Mouse (Mus musculus) liver, embryonic 16.5 days (tissue): ENCODE results near the gene Mical2. TPM values are rescaled to one million over a fixed set of nuclear protein-coding genes. Genes with fewer than 3 reads are reported as not detected.

ENCODE experiments used
- ATAC-seq: fragments of 200-750 bp; cut with Nextera tagmentation; 2 replicates; pipeline ENCODE4 v1.8.0; 2017; ENCODE audit warnings: low read depth, mild to moderate bottlenecking, moderate number of reproducible peaks, moderate library complexity
- H3K27ac ChIP-seq: fragments of 300-500 bp; sonication (generic); 2 replicates; pipeline ENCODE4 v1.5.1; 2014; ENCODE audit warnings: mild to moderate bottlenecking, low read length
- H3K27me3 ChIP-seq: fragments of 300-500 bp; sonication (generic); 2 replicates; pipeline ENCODE4 v1.6.1; 2014; ENCODE audit warnings: low read depth, low read length, mixed read lengths; ENCODE audit not compliant: control insufficient read depth, insufficient read depth
- H3K36me3 ChIP-seq: fragments of 300-500 bp; sonication (generic); 2 replicates; pipeline ENCODE4 v1.6.1; 2014; ENCODE audit warnings: mild to moderate bottlenecking; ENCODE audit not compliant: control insufficient read depth, insufficient read depth
- H3K4me1 ChIP-seq: fragments of 300-500 bp; sonication (generic); 2 replicates; pipeline ENCODE4 v1.6.1; 2014; ENCODE audit warnings: low read depth, low read length, mixed read lengths; ENCODE audit not compliant: control insufficient read depth
- H3K4me2 ChIP-seq: fragments of 300-500 bp; sonication (generic); 2 replicates; pipeline ENCODE4 v1.6.1; 2014; ENCODE audit warnings: low read depth, low read length, mixed read lengths
- H3K4me3 ChIP-seq: fragments of 300-500 bp; sonication (generic); 2 replicates; pipeline ENCODE4 v1.5.1; 2014; ENCODE audit warnings: low read depth, mild to moderate bottlenecking, low read length
- H3K9ac ChIP-seq: fragments of 300-500 bp; sonication (generic); 2 replicates; pipeline ENCODE4 v1.6.1; 2014; ENCODE audit warnings: low read depth, low read length
- H3K9me3 ChIP-seq: fragments of 300-500 bp; sonication (generic); replicated peaks from 2 replicates; pipeline ENCODE4 v1.6.1; 2016; ENCODE audit warnings: low read length; ENCODE audit not compliant: control insufficient read depth
- WGBS: fragments of 180-500 bp; shearing (Covaris S2); extraction: QIAGEN DNeasy Blood & Tissue Kit; methylation state at CpG from one replicate; pipeline ENCODE4 v1.1.7; 2014; ENCODE audit not compliant: insufficient replicate concordance; 5-methylcytosine and 5-hydroxymethylcytosine counted together
- polyA plus RNA-seq: library from polyadenylated mRNA; unstranded; fragments of >200 nt; fragmentation: Nextera tagmentation; extraction: Ambion mirVana; gene quantifications from 2 replicates; pipeline ENCODE4 v1.2.1, GENCODE M21; 2015

Gene Mical2
- polyA plus RNA-seq, 1 experiment from 2014 or later = 1.9 TPM

- Histone ChIP-seq H3K4me2 (no peak overlapping the region), H3K4me3 (no peak overlapping the region), H3K9ac (no peak overlapping the region), H3K4me1 (no peaks in the 10 kb centered on the region; the same call in 1 of the 2 replicates), H3K27me3 (no peaks in the 10 kb centered on the region), H3K27ac (no peak overlapping the region), H3K36me3 (no peaks in the 10 kb centered on the region), H3K9me3 (no peaks in the 10 kb centered on the region)
- no peak for ATAC-seq
- whole genome bisulfite sequencing = 34% methylated on average over 4 of the region's 4 CpGs
Measured at GRCm38 (mm10) chr7:112258338-112258903, 32.8 kb downstream of the Mical2 start.

- Histone ChIP-seq H3K4me3 (no peak overlapping the region), H3K27ac (no peak overlapping the region), H3K4me2 (no peak overlapping the region), H3K9ac (no peak overlapping the region), H3K27me3 (no peaks in the 10 kb centered on the region), H3K4me1 (no peaks in the 10 kb centered on the region; the same call in 1 of the 2 replicates), H3K9me3 (no peaks in the 10 kb centered on the region), H3K36me3 (no peaks in the 10 kb centered on the region)
- no peak for ATAC-seq
- WGBS = 67% methylated on average over 4 of the region's 4 CpGs
Measured at GRCm38 (mm10) chr7:112259286-112259685, 33.6 kb downstream of the Mical2 start.

- Histone ChIP-seq H3K4me3 (no peak overlapping the region), H3K27me3 (no peaks in the 10 kb centered on the region), H3K27ac (no peak overlapping the region), H3K4me2 (no peak overlapping the region), H3K9ac (no peak overlapping the region), H3K36me3 (no peaks in the 10 kb centered on the region), H3K9me3 (no peaks in the 10 kb centered on the region), H3K4me1 (no peaks in the 10 kb centered on the region; the same call in 1 of the 2 replicates)
- no peak for ATAC-seq
- 70% methylated on average over 5 of the region's 5 CpGs for WGBS
Measured at GRCm38 (mm10) chr7:112261121-112261520, 35.5 kb downstream of the Mical2 start.

- Histone ChIP-seq H3K9me3 (no peaks in the 10 kb centered on the region), H3K27ac (no peak overlapping the region), H3K4me1 (no peaks in the 10 kb centered on the region; the same call in 1 of the 2 replicates), H3K4me3 (no peak overlapping the region), H3K9ac (no peak overlapping the region), H3K27me3 (no peaks in the 10 kb centered on the region), H3K36me3 (no peaks in the 10 kb centered on the region), H3K4me2 (no peak overlapping the region)
- ATAC-seq = no peak
- WGBS = 48% methylated on average over 5 of the region's 5 CpGs
Measured at GRCm38 (mm10) chr7:112267266-112267665, 41.6 kb downstream of the Mical2 start.

- H3K4me1 ChIP-seq = no peaks in the 10 kb centered on the region; the same call in 1 of the 2 replicates
- no peak overlapping the region for H3K27ac ChIP-seq
- ATAC-seq = no peak
- no peaks in the 10 kb centered on the region for H3K9me3 ChIP-seq
- H3K4me2 ChIP-seq = no peak overlapping the region
- H3K4me3 ChIP-seq = no peak overlapping the region
- 61% methylated on average over 15 of the region's 15 CpGs for WGBS
- H3K9ac ChIP-seq = no peak overlapping the region
- no peaks in the 10 kb centered on the region for H3K36me3 ChIP-seq
- H3K27me3 ChIP-seq = no peaks in the 10 kb centered on the region
Measured at GRCm38 (mm10) chr7:112268761-112269425, 43.2 kb downstream of the Mical2 start.

- H3K9ac ChIP-seq = no peak overlapping the region
- H3K4me2 ChIP-seq = no peak overlapping the region
- H3K27me3 ChIP-seq = no peaks in the 10 kb centered on the region
- H3K4me3 ChIP-seq = no peak overlapping the region
- H3K27ac ChIP-seq = peak overlapping the region; percentile 14; the same call in 1 of the 2 replicates
- 50% methylated on average over 5 of the region's 5 CpGs for WGBS
- H3K9me3 ChIP-seq = no peaks in the 10 kb centered on the region
- H3K36me3 ChIP-seq = no peaks in the 10 kb centered on the region
- ATAC-seq = peak; percentile 79
- no peaks in the 10 kb centered on the region; the same call in 1 of the 2 replicates for H3K4me1 ChIP-seq
Measured at GRCm38 (mm10) chr7:112270870-112271269, 45.2 kb downstream of the Mical2 start.

- no peak overlapping the region for H3K4me3 ChIP-seq
- WGBS = 58% methylated on average over 3 of the region's 3 CpGs
- H3K27me3 ChIP-seq = no peaks in the 10 kb centered on the region
- no peak overlapping the region for H3K27ac ChIP-seq
- H3K9me3 ChIP-seq = no peaks in the 10 kb centered on the region
- H3K9ac ChIP-seq = no peak overlapping the region
- no peak for ATAC-seq
- H3K4me2 ChIP-seq = no peak overlapping the region
- no peaks in the 10 kb centered on the region for H3K36me3 ChIP-seq
- peaks cover 4% of the 10 kb centered on the region for H3K4me1 ChIP-seq
Measured at GRCm38 (mm10) chr7:112271627-112272026, 46.0 kb downstream of the Mical2 start.

GRCm38 (mm10) chr7:112272692-112273091 is 47.0 kb downstream of the Mical2 start:
- no peak for ATAC-seq
- no peak overlapping the region for H3K9ac ChIP-seq
- H3K4me1 ChIP-seq = peaks cover 6% of the 10 kb centered on the region
- no peaks in the 10 kb centered on the region for H3K9me3 ChIP-seq
- H3K27me3 ChIP-seq = no peaks in the 10 kb centered on the region
- H3K4me3 ChIP-seq = no peak overlapping the region
- 74% methylated on average over 5 of the region's 5 CpGs for WGBS
- H3K36me3 ChIP-seq = no peaks in the 10 kb centered on the region
- H3K27ac ChIP-seq = no peak overlapping the region
- no peak overlapping the region for H3K4me2 ChIP-seq

GRCm38 (mm10) chr7:112273451-112273850 is 47.8 kb downstream of the Mical2 start:
- 67% methylated on average over 6 of the region's 6 CpGs for WGBS
- Histone ChIP-seq H3K4me3 (no peak overlapping the region), H3K27me3 (no peaks in the 10 kb centered on the region), H3K4me1 (peaks cover 6% of the 10 kb centered on the region), H3K9me3 (no peaks in the 10 kb centered on the region), H3K36me3 (no peaks in the 10 kb centered on the region), H3K27ac (no peak overlapping the region), H3K4me2 (no peak overlapping the region), H3K9ac (no peak overlapping the region)
- ATAC-seq = no peak
